Mouse (Mus musculus) kidney, embryonic 14.5 days (tissue): ENCODE results near the gene Olfr313. TPM values are rescaled to one million over a fixed set of nuclear protein-coding genes. Genes with fewer than 3 reads are reported as not detected.
"Not testable (repeated sequence)": the region's sequence is repeated elsewhere in the genome, so short reads cannot be mapped to it uniquely, and the experiment has no call there.

Experiments used
- ATAC-seq: fragments of 200-750 bp; cut with Nextera tagmentation; 2 replicates; pipeline ENCODE4 v1.8.0; 2017; ENCODE audit warnings: moderate number of reproducible peaks, mild to moderate bottlenecking, moderate TSS enrichment, moderate library complexity; ENCODE audit not compliant: low FRiP score, low TSS enrichment
- H3K27ac ChIP-seq: fragments of 300-500 bp; sonication (generic); 2 replicates; pipeline ENCODE4 v1.5.1; 2014; ENCODE audit warnings: low read depth, mild to moderate bottlenecking, low read length, moderate library complexity, mixed read lengths
- H3K27me3 ChIP-seq: fragments of 300-500 bp; sonication (generic); 2 replicates; pipeline ENCODE4 v1.6.1; 2014; ENCODE audit warnings: mild to moderate bottlenecking, low read length; ENCODE audit not compliant: control insufficient read depth, insufficient read depth
- H3K36me3 ChIP-seq: fragments of 300-500 bp; sonication (generic); 2 replicates; pipeline ENCODE4 v1.6.1; 2014; ENCODE audit warnings: low read length, mixed read lengths; ENCODE audit not compliant: control insufficient read depth, insufficient read depth
- H3K4me1 ChIP-seq: fragments of 300-500 bp; sonication (generic); 2 replicates; pipeline ENCODE4 v1.6.1; 2014; ENCODE audit warnings: low read length, mixed read lengths; ENCODE audit not compliant: control insufficient read depth, insufficient read depth
- H3K4me2 ChIP-seq: fragments of 300-500 bp; sonication (generic); replicated peaks from 2 replicates; pipeline ENCODE4 v1.6.1; 2014; ENCODE audit warnings: low read depth, mild to moderate bottlenecking, low read length
- H3K4me3 ChIP-seq: fragments of 300-500 bp; sonication (generic); 2 replicates; pipeline ENCODE4 v1.5.1; 2014; ENCODE audit warnings: mild to moderate bottlenecking, low read length
- H3K9ac ChIP-seq: fragments of 300-500 bp; sonication (generic); 2 replicates; pipeline ENCODE4 v1.6.1; 2014; ENCODE audit warnings: low read depth, mild to moderate bottlenecking, low read length, moderate library complexity
- H3K9me3 ChIP-seq: fragments of 300-500 bp; sonication (generic); 2 replicates; pipeline ENCODE4 v1.6.1; 2016; ENCODE audit warnings: low read length; ENCODE audit not compliant: control insufficient read depth
- WGBS: fragments of 180-500 bp; shearing (Covaris S2); extraction: QIAGEN DNeasy Blood & Tissue Kit; methylation state at CpG from one replicate; pipeline ENCODE4 v1.1.7; 2014; 5-methylcytosine and 5-hydroxymethylcytosine counted together
- polyA plus RNA-seq: library from polyadenylated mRNA; unstranded; fragments of >200 nt; fragmentation: Nextera tagmentation; extraction: Ambion mirVana; gene quantifications from 2 replicates; pipeline ENCODE4 v1.2.1, GENCODE M21; 2014

Olfr313 gene
- polyA plus RNA-seq, 1 experiment from 2014 or later: not detected

- H3K4me1 ChIP-seq: no peaks in the 10 kb centered on the region
- no peak overlapping the region for H3K4me2 ChIP-seq
- ATAC-seq: no peak
- no peaks in the 10 kb centered on the region for H3K36me3 ChIP-seq
- H3K4me3 ChIP-seq: no peak overlapping the region
- H3K9me3 ChIP-seq: no peaks in the 10 kb centered on the region
- no peak overlapping the region for H3K9ac ChIP-seq
- H3K27me3 ChIP-seq: no peaks in the 10 kb centered on the region
- WGBS: 91% methylated on average over 2 of the region's 2 CpGs
- H3K27ac ChIP-seq: no peak overlapping the region
Measured at GRCm38 (mm10) chr11:58795856-58796255, 18.9 kb upstream of the Olfr313 start.

- ATAC-seq: no peak
- H3K4me1 ChIP-seq: no peaks in the 10 kb centered on the region
- H3K27ac ChIP-seq: no peak overlapping the region
- H3K9me3 ChIP-seq: no peaks in the 10 kb centered on the region
- 83% methylated on average over 7 of the region's 7 CpGs for WGBS
- no peaks in the 10 kb centered on the region for H3K27me3 ChIP-seq
- H3K9ac ChIP-seq: no peak overlapping the region
- no peak overlapping the region for H3K4me3 ChIP-seq
- H3K36me3 ChIP-seq: no peaks in the 10 kb centered on the region
- no peak overlapping the region for H3K4me2 ChIP-seq
Measured at GRCm38 (mm10) chr11:58796850-58797249, 17.9 kb upstream of the Olfr313 start.

DNA sequence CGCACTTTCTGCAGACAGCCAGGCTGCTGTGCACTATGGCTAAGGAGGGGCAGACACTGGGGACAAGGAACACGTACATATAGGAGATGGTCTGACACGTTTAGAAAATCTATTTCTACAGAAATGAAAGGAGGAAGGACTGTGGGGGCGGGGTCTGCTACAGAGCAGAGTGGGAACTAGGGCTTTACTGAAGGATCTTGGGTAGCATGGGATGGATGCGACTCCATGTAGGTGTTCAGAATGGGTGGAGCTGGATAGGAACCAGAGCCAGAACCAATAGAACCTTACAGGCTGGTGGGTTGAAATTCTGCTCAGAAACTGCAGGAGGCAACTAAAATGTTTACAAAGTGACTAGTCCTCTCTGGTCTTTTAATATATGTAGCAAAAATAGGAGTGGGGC is 15.1 kb upstream of the Olfr313 start:
- H3K4me2 ChIP-seq: no peak overlapping the region
- WGBS: 81% methylated on average over 5 of the region's 5 CpGs
- no peaks in the 10 kb centered on the region for H3K4me1 ChIP-seq
- no peak overlapping the region for H3K27ac ChIP-seq
- no peak for ATAC-seq
- no peak overlapping the region for H3K4me3 ChIP-seq
- H3K27me3 ChIP-seq: no peaks in the 10 kb centered on the region
- H3K9me3 ChIP-seq: no peaks in the 10 kb centered on the region
- no peak overlapping the region for H3K9ac ChIP-seq
- H3K36me3 ChIP-seq: no peaks in the 10 kb centered on the region

GRCm38 (mm10) chr11:58801558-58802228 is 13.1 kb upstream of the Olfr313 start, which contains the start of gene Fam183b:
Gene Fam183b, minus strand, starts transcription at chr11:58801960.
- peak; percentile 57; the same call in 1 of the 2 replicates for ATAC-seq
- Histone ChIP-seq H3K4me1 (no peaks in the 10 kb centered on the region), H3K9ac (no peak within 1 kb of the TSS), H3K4me2 (no peak within 1 kb of the TSS; the same call in 1 of the 2 replicates), H3K36me3 (no peaks in the 10 kb centered on the region), H3K9me3 (no peaks in the 10 kb centered on the region), H3K27ac (no peak within 1 kb of the TSS), H3K4me3 (no peak within 1 kb of the TSS), H3K27me3 (no peaks in the 10 kb centered on the region)
- WGBS: 41% methylated on average over 14 of the region's 14 CpGs

DNA sequence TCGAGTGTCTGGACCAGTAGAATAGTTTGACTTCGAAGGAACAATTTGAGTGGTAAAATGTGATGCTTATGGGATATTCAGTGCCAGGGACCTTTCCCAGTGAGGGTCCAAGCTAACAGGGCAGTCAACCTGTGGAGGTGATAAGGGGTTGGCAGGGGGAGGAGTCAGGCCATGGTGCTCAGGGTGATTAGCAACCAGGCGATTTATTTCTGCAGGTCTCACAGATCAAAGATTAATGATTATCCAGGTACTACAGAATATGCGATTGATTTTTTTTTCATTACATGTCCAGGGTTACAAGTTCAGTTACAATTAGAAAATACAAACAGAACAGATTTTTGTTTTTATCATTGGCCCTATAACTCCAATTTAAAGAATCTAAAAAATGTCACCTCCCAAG is 10.9 kb upstream of the Olfr313 start:
- no peak overlapping the region for H3K9ac ChIP-seq
- H3K4me1 ChIP-seq: no peaks in the 10 kb centered on the region
- no peak overlapping the region for H3K4me3 ChIP-seq
- H3K27me3 ChIP-seq: no peaks in the 10 kb centered on the region
- ATAC-seq: no peak
- H3K4me2 ChIP-seq: no peak overlapping the region
- no peaks in the 10 kb centered on the region for H3K9me3 ChIP-seq
- 70% methylated on average over 4 of the region's 4 CpGs for WGBS
- no peak overlapping the region for H3K27ac ChIP-seq
- no peaks in the 10 kb centered on the region for H3K36me3 ChIP-seq

- H3K27ac ChIP-seq: no peak overlapping the region
- no peak overlapping the region for H3K4me2 ChIP-seq
- no peak overlapping the region for H3K4me3 ChIP-seq
- ATAC-seq: no peak
- H3K27me3 ChIP-seq: no peaks in the 10 kb centered on the region
- H3K36me3 ChIP-seq: no peaks in the 10 kb centered on the region
- 60% methylated on average over 2 of the region's 2 CpGs for WGBS
- H3K9me3 ChIP-seq: no peaks in the 10 kb centered on the region
- H3K9ac ChIP-seq: no peak overlapping the region
- H3K4me1 ChIP-seq: no peaks in the 10 kb centered on the region
Measured at GRCm38 (mm10) chr11:58804393-58804792, 10.4 kb upstream of the Olfr313 start.

- H3K9ac ChIP-seq: no peak overlapping the region
- no peaks in the 10 kb centered on the region for H3K9me3 ChIP-seq
- no peak for ATAC-seq
- no peak overlapping the region for H3K27ac ChIP-seq
- no peaks in the 10 kb centered on the region for H3K27me3 ChIP-seq
- 11% methylated on average over 1 of the region's 1 CpGs for WGBS
- H3K4me3 ChIP-seq: no peak overlapping the region
- no peaks in the 10 kb centered on the region for H3K36me3 ChIP-seq
- H3K4me1 ChIP-seq: no peaks in the 10 kb centered on the region
- H3K4me2 ChIP-seq: no peak overlapping the region
Measured at GRCm38 (mm10) chr11:58812001-58812400, 2.8 kb upstream of the Olfr313 start.

- Histone ChIP-seq H3K27ac (no peak overlapping the region), H3K4me3 (no peak overlapping the region), H3K4me1 (no peaks in the 10 kb centered on the region), H3K9ac (no peak overlapping the region), H3K36me3 (no peaks in the 10 kb centered on the region), H3K4me2 (no peak overlapping the region), H3K27me3 (no peaks in the 10 kb centered on the region), H3K9me3 (no peaks in the 10 kb centered on the region)
- 80% methylated on average over 1 of the region's 1 CpGs for WGBS
- ATAC-seq: no peak
Measured at GRCm38 (mm10) chr11:58815676-58816075, 876 bp downstream of the Olfr313 start.

- ATAC-seq: not testable (repeated sequence)
Measured at GRCm38 (mm10) chr11:58828937-58829336, 14.1 kb downstream of the Olfr313 start, which contains the start of gene Olfr312. Gene Olfr312, plus strand, starts transcription at chr11:58829237.

More at GRCm38 (mm10) chr11:58828937-58829336, 14.1 kb downstream of the Olfr313 start, which contains the start of gene Olfr312:
- not testable (repeated sequence) for H3K9ac ChIP-seq, H3K4me2 ChIP-seq, H3K4me1 ChIP-seq, H3K36me3 ChIP-seq, H3K27me3 ChIP-seq, H3K4me3 ChIP-seq, H3K27ac ChIP-seq, H3K9me3 ChIP-seq
